Mouse (Mus musculus) ES-E14 (cell line): ENCODE measurements around the gene 1700007K13Rik.

Experiments used
- HCFC1 ChIP-seq: IDR thresholded peaks from 2 replicates; pipeline ENCODE4 v1.6.1; 2012; ENCODE audit warnings: low read length, inconsistent platforms, borderline replicate concordance; ENCODE audit not compliant: insufficient read depth
- ZNF384 ChIP-seq: IDR thresholded peaks from 2 replicates; pipeline ENCODE4 v1.6.1; 2012; ENCODE audit warnings: low read depth, low read length, inconsistent platforms

DNA sequence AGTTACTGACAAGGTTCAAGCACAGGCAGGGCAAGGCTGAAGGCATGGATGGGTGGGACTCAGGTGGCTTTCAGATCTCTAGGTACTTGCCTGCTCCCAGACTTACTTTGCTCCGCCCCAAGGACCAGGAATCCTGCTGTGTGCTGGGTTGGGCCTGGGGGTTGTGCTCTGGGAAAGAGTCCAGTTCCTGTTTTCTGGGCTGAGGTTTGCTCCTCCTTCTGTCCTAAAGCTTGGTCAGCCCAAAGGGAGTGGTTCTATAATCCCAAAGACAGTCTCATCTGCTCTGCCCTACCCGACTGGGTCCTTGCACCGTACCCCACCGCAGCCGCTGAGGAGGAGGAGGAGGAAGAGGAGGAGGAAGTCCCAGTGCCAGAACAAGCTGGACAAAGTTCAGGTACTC lies 30.5 kb upstream of the 1700007K13Rik start, which contains the start of gene Gbgt1:
- TF ChIP-seq HCFC1 (no peak), ZNF384 (no peak)
